Mouse (Mus musculus) gastrocnemius, postnatal 36 days (tissue): ENCODE data around the gene Bcl11a. TPM values are rescaled to one million over a fixed set of nuclear protein-coding genes. Genes with fewer than 3 reads are reported as not detected.
"Not testable (repeated sequence)": the region's sequence is repeated elsewhere in the genome, so short reads cannot be mapped to it uniquely, and the experiment has no call there.

Experiments
- DNase-seq, 2 experiments: peaks; one replicate each; pipeline ENCODE4 v3.0.0; 2022
- intact Hi-C: fragments of 180-260 bp; cut with DNase I; formaldehyde crosslinking; loops from one replicate; pipeline ENCODE4 v1.15.1; 2025
- total RNA-seq, 2 experiments: library from RNA; stranded (reverse); gene quantifications; 2 replicates each; pipeline ENCODE4 v1.2.3; 2021

The Bcl11a gene
- total RNA-seq, 2 experiments from 2014 or later = 0.05 to 0.07 TPM

- intact Hi-C loops = no loop called here
- no peak for DNase-seq
Observed at GRCm38 (mm10) chr11:24128001-24128400, 50.1 kb downstream of the Bcl11a start.

- intact Hi-C loops = not testable (repeated sequence)
Observed at GRCm38 (mm10) chr11:24128880-24129279, 51.0 kb downstream of the Bcl11a start.

GRCm38 (mm10) chr11:24129358-24130185 is 51.7 kb downstream of the Bcl11a start:
- intact Hi-C loops = no loop called here
- no peak for DNase-seq

More at GRCm38 (mm10) chr11:24128880-24129279, 51.0 kb downstream of the Bcl11a start:
- not testable (repeated sequence) for DNase-seq

DNA sequence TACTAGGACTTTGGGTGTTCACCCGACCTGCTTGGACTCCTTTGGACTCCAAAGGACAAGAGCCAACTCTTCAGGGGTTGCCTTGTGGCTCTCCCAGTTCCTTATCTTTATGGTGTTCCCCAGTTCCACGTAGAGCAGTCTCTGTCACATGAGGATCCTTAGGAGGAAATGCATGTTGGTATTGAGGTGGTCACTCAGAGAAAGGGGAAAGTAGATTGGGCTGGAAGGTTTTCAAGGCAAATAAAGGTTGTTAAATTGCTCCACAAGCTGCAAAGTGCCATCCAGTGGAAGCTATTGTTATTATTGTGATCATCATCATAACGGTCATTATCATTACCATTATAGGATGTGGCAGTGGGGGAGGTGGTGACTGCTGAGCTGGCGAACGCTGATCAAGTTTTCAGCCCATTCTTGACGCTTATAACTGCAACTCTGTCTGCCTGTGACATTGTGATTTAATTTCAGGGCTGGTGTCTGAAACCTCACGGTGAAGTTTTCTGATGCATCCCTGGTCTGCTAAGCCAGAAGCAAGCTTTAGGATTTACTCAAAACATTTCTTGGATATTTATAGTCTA is 52.4 kb downstream of the Bcl11a start:
- no peak for DNase-seq
- intact Hi-C loops = no loop called here

DNA sequence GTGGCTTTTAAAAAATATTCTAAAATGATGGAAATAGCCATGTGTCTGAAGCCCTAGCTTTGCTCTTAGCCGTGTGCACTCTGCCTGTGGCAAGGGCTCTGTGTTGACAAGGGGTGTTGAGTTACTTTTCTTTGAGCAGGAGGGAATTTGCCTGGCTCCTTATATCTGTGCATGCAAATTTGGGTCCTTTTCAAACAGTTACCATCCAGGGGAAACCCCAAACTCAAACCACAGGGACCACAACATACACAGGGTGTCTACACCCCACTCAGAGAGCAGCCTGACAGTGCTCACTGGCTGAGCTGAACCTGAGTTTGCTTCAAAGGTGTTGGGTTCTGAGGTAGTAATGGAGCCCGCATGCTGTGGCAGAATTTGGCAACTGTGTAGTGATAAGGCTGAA is 54.0 kb downstream of the Bcl11a start:
- no peak for DNase-seq
- intact Hi-C loops = no loop called here

- intact Hi-C loops = no loop called here
- no peak for DNase-seq
Observed at GRCm38 (mm10) chr11:24132358-24132757, 54.5 kb downstream of the Bcl11a start.

DNA sequence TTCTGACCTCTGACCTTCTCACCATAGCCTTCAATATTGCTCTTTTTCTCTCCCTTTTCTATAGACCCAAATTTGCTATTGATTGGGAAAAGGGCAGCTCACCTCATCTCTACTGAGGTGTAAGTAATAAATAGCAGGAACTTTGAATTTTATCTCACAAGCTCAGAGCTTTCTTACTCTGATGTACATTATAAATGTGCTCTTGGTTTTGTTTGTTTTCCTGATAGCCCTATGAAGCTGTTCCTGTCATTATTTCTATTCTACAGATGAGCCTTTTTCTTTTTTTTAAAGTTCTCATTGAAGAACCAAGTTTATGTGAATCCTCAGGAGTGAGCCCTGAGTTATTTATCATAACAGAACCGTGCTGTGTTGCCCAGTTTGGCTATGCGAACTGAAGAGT is 55.0 kb downstream of the Bcl11a start:
- no peak for DNase-seq
- intact Hi-C loops = no loop called here

DNA sequence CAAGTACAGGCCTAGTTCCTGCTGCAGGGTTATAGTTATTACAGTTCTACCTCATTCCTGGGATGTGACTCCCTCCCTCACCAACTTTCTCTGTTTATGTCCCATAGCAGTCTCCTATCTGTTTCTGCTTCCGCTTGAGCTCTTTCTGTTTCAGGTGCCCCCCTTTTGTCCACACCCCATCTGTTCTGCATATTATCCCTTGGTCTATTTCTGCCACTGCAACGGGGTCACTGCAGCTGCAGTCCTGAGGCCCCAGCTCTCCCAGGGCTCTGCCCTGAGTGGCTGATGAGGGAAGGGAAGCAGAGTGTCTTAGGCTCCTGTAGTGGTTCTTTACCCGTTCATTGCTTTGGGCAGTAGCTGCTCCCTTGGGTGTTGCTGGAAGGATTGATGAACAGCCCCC is 55.6 kb downstream of the Bcl11a start:
- intact Hi-C loops = no loop called here
- DNase-seq = no peak

- no peak for DNase-seq
- intact Hi-C loops = no loop called here
Observed at GRCm38 (mm10) chr11:24133928-24134327, 56.1 kb downstream of the Bcl11a start.

GRCm38 (mm10) chr11:24135244-24135643 is 57.4 kb downstream of the Bcl11a start:
- no peak for DNase-seq
- intact Hi-C loops = no loop called here

DNA sequence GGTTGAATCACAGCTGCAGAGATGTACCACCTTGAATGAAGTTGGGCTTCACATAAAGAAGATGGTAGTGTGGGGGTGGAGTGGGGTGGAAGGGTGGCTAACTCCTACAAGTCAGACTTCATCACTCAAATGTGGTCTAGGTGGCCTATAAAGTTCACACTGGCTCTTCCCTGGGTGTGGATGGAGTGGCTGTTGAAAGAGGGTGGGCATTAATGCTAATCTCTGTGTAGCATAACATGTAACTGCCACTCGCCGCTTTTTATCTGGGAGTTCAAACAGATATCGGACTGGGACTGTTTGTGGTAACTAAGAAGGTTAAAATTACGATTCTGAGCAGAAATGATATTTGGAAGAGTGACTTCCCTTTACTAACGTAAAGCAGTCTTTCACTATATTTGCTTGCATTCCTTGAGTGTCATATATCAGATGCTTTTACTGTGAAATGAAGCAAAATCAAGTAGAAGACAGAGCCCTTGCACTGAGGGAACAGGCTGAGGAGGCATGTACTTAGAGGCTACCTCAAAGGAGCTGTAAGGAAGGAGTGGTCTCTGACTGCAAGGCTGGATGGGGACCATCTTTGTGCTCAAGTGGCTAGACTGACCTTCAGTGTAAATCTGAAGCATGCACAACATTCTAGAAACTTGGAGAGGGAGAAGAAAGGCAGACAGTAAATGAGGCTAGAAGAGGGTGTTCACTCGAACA is 58.4 kb downstream of the Bcl11a start:
- intact Hi-C loops = no loop called here
- no peak for DNase-seq

DNA sequence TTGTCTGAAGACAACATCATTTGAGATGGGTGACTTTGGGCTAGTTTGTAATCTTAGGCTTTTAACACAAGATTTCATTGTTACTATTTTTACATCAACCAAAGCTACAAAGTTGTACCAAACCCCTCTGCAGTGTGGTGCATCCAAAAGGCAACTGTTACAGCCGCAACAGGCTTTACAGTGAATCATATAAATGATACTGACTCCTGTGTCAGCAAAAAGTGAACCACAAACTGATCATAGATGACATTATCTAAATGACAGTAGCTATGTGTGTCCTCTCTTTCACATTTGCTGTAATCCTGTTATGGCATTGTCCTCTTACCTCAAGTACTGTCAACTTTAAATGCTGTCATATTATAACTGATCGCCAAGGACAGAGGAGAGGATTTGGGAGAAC is 60.0 kb downstream of the Bcl11a start:
- intact Hi-C loops = no loop called here
- no peak for DNase-seq

- no peak for DNase-seq
- intact Hi-C loops = no loop called here
Observed at GRCm38 (mm10) chr11:24138600-24139375, 60.9 kb downstream of the Bcl11a start.

GRCm38 (mm10) chr11:24139432-24139831 is 61.6 kb downstream of the Bcl11a start:
- intact Hi-C loops = no loop called here
- DNase-seq = no peak

DNA sequence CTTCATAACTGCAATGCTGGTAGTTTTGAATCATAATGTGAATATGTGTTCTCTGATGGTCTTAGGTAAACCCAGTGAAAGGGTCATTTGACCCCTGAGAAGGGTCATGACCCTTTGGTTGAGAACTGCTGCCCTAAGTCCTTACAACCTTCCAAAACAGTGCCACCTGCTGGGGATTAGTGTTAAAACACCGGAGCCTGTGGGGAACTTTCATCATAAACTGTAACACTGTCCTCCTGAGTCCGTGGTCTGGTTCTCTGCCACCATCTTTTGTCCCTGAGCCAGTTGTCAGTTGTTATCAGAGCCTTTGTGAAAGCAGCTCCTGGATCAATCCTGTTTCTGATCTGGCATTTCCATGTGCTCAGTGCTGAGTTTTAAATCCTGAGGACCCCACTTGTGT is 62.1 kb downstream of the Bcl11a start:
- intact Hi-C loops = no loop called here

DNA sequence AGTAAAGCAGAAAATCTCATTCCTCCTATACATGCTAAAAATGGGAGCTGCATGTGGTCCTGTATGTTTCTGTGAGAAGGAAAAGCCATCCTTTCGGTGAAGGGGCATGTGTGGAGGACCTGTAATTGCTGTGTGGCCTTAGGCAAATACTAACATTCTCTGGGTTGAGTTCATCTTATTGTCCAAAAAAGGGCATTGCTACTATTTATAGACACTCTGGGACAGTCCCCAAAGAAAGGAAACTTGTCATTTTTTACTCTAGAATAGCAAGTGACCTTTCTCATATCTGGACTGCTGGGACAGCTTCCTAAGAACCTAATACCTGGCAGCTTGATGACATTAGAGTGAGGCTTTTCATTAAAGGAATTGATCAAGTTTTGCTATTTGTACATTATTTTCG is 63.1 kb downstream of the Bcl11a start:
- DNase-seq = no peak
- intact Hi-C loops = no loop called here

More for the DNA sequence above, 62.1 kb downstream of the Bcl11a start:
- DNase-seq = no peak

GRCm38 (mm10) chr11:24141479-24142251 is 63.8 kb downstream of the Bcl11a start:
- DNase-seq = no peak
- intact Hi-C loops = no loop called here

GRCm38 (mm10) chr11:24142316-24142715 is 64.5 kb downstream of the Bcl11a start:
- intact Hi-C loops = no loop called here
- no peak for DNase-seq

DNA sequence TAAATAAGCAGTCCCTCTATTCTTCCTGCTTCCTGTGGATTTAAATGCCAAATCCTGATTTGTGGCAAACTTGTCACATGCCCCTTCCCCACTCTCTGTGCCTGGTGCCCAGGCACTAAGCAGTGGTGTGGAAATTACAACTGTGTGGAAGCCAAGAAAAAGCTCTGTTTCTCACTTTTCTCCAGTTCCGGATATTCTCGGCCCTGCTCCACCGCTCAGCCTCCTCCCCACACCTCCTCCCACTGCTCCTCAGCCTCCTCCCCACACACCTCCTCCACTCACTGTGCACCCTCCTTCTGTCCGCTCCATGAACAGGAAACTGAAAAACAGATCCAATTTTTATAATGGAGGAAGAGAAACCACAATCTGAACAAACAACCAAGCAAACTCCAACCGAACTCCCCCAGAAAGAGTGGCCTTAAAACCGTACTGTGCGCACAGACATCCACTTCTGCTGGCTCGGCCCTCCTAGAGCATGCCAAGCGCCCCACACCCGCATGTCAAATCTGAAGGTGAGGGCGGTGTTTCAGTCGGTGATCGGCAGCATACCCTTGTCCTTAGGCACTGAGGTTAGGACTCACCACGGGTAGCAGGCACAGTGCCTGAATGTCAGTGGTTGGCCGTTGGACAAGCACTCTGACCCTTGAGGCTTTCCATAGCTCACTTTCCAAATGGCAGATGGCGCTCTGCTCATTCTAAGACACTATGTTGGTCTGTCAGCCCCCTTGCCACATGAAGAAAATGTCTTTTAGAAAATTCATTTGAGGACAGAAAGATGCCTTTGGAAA is 66.5 kb downstream of the Bcl11a start:
- intact Hi-C loops = no loop called here
- no peak for DNase-seq
